Mouse (Mus musculus) limb, embryonic 14.5 days (tissue): ENCODE data around the gene Rpl10a. TPM values are rescaled to one million over a fixed set of nuclear protein-coding genes. Genes with fewer than 3 reads are reported as not detected.

Source experiments
- ATAC-seq: fragments of 200-750 bp; cut with Nextera tagmentation; 2 replicates; pipeline ENCODE4 v1.8.0; 2017; ENCODE audit warnings: low read depth, moderate number of reproducible peaks, moderate TSS enrichment; ENCODE audit not compliant: low FRiP score
- DNase-seq: peaks from one replicate; pipeline ENCODE4 v3.0.0-alpha.2; 2015; ENCODE audit warnings: low spot score
- H3K27ac ChIP-seq: fragments of 300-500 bp; sonication (generic); replicated peaks from 2 replicates; pipeline ENCODE4 v1.5.1; 2014; ENCODE audit warnings: low read depth, mild to moderate bottlenecking, low read length, moderate library complexity, mixed read lengths
- H3K27me3 ChIP-seq: fragments of 300-500 bp; sonication (generic); 2 replicates; pipeline ENCODE4 v1.6.1; 2014; ENCODE audit warnings: low read length, mixed read lengths; ENCODE audit not compliant: control insufficient read depth, insufficient read depth
- H3K36me3 ChIP-seq: fragments of 300-500 bp; sonication (generic); 2 replicates; pipeline ENCODE4 v1.6.1; 2014; ENCODE audit warnings: mild to moderate bottlenecking, low read length, moderate library complexity, mixed read lengths; ENCODE audit not compliant: control insufficient read depth, insufficient read depth
- H3K4me1 ChIP-seq: fragments of 300-500 bp; sonication (generic); 2 replicates; pipeline ENCODE4 v1.6.1; 2014; ENCODE audit warnings: antibody characterized with exemption, low read length, mixed read lengths; ENCODE audit not compliant: control insufficient read depth, insufficient read depth
- H3K4me2 ChIP-seq: fragments of 300-500 bp; sonication (generic); replicated peaks from 2 replicates; pipeline ENCODE4 v1.6.1; 2014; ENCODE audit warnings: low read depth, mild to moderate bottlenecking, low read length, moderate library complexity; ENCODE audit not compliant: severe bottlenecking
- H3K4me3 ChIP-seq: fragments of 300-500 bp; sonication (generic); replicated peaks from 2 replicates; pipeline ENCODE4 v1.5.1; 2014; ENCODE audit warnings: low read length
- H3K9ac ChIP-seq: fragments of 300-500 bp; sonication (generic); 2 replicates; pipeline ENCODE4 v1.6.1; 2014; ENCODE audit warnings: mild to moderate bottlenecking, low read depth, low read length, moderate library complexity; ENCODE audit not compliant: severe bottlenecking
- H3K9me3 ChIP-seq: fragments of 300-500 bp; sonication (generic); 2 replicates; pipeline ENCODE4 v1.6.1; 2016; ENCODE audit warnings: low read length; ENCODE audit not compliant: control insufficient read depth
- POLR2A ChIP-seq: fragments of 200-500 bp; IDR thresholded peaks from 2 replicates; pipeline ENCODE4 v1.8.0; 2012; ENCODE audit warnings: inconsistent platforms, mild to moderate bottlenecking, moderate library complexity, borderline replicate concordance; ENCODE audit not compliant: insufficient read depth, insufficient read length; ENCODE audit errors: extremely low read depth
- WGBS: fragments of 180-500 bp; shearing (Covaris S2); extraction: QIAGEN DNeasy Blood & Tissue Kit; methylation state at CpG from one replicate; pipeline ENCODE4 v1.1.7; 2014; 5-methylcytosine and 5-hydroxymethylcytosine counted together
- polyA plus RNA-seq, 2 experiments: library from polyadenylated mRNA; depleted of rRNA in 1 of 2; stranded (reverse) in 1 of 2; unstranded in 1 of 2; fragments of >200 nt; fragmentation: Nextera tagmentation in 1 of 2; extraction: Ambion mirVana in 1 of 2; gene quantifications; 2 replicates each; pipeline versions ENCODE4 v1.2.1 to v1.2.3; 2012 to 2014

Gene Rpl10a
- polyA plus RNA-seq, 2 experiments, result 905 to 4,469 TPM

DNA sequence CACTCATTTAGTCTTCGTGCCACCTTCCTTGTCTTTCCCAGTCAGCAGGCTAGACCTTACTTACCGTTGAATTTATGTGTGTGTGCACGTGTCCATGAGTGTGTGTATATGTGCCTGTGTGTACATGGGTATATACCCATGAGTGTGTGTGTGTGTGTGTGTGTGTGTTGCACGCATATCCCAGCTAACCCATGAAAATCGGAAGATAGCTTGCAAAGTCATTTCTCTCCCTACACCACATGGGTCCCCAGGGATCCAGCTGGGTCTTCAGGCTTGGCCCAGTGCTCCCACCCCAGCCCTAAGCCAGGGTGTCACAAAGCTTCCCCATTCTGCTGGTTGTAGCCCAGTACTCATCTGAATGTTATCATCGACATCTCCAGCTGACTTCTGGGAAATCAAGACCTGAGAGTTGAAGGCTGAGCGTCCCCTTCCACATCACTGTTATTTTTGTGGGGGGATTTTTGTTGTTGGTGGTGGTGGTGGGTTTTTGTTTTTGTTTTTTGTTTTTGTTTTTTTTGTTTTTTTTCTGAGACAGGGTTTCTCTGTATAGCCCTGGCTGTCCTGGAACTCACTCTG, 46.3 kb upstream of the Rpl10a start:
- WGBS, result 94% methylated on average over 7 of the region's 7 CpGs

DNA sequence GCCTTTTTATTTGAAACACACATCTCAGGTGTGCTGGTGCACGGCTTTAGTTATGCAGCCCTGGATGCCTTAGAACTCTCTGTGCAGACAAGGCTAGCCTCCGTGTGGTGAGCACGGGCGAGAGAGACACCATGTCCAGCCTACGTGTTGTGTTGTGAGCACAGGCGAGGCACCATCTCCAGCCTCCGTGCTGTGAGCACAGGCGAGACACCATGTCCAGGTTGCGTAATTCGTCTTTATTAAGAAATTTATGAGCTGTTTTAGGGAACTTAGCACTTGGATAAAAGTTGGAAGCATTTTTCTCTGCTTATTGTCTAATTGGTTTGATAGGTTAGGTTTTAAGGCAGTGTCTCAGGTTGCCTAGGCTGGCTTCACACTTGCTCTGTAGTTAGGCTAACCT, 45.1 kb upstream of the Rpl10a start:
- DNase-seq (no peak), ATAC-seq (no peak)
- peaks cover 32% of the 10 kb centered on the region for H3K4me1 ChIP-seq
- no peak overlapping the region for H3K4me3 ChIP-seq
- no peaks in the 10 kb centered on the region for H3K27me3 ChIP-seq
- no peaks in the 10 kb centered on the region for H3K9me3 ChIP-seq
- no peak for TF ChIP-seq POLR2A
- H3K36me3 ChIP-seq, result peaks cover 5% of the 10 kb centered on the region; the same call in 1 of the 2 replicates
- no peak overlapping the region for H3K4me2 ChIP-seq
- H3K9ac ChIP-seq, result no peak overlapping the region
- WGBS, result 48% methylated on average over 10 of the region's 10 CpGs
- no peak overlapping the region for H3K27ac ChIP-seq

More for the DNA sequence above, 46.3 kb upstream of the Rpl10a start:
- Histone ChIP-seq H3K4me1 (peaks cover 35% of the 10 kb centered on the region), H3K9me3 (no peaks in the 10 kb centered on the region), H3K27ac (no peak overlapping the region), H3K36me3 (peaks cover 5% of the 10 kb centered on the region; the same call in 1 of the 2 replicates), H3K4me2 (no peak overlapping the region), H3K4me3 (no peak overlapping the region), H3K27me3 (no peaks in the 10 kb centered on the region), H3K9ac (no peak overlapping the region)
- DNase-seq (no peak), ATAC-seq (no peak)
- TF ChIP-seq POLR2A, result no peak

DNA sequence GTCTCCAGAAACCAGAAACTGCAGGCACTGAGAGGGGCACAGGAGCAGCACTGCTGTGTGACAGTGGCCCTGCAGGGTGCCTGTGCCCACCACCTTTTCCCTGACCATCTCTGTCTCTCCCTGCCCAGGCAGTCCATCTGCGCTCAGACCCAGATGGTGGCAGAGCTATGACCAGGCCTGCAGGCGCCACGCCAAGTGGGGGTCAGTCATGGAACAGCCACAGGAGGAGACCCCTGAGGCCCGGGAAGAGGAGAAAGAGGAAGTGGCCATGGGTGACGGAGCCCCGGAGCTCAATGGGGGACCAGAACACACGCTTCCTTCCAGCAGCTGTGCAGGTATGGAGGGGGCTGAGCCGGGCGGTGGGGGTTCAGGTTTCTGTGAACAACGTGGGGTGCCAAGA, 42.1 kb upstream of the Rpl10a start:
- Histone ChIP-seq H3K9me3 (no peaks in the 10 kb centered on the region), H3K27me3 (no peaks in the 10 kb centered on the region), H3K4me1 (peaks cover 14% of the 10 kb centered on the region), H3K27ac (no peak overlapping the region), H3K4me2 (no peak overlapping the region), H3K4me3 (no peak overlapping the region), H3K36me3 (peaks cover 5% of the 10 kb centered on the region; the same call in 1 of the 2 replicates), H3K9ac (no peak overlapping the region)
- ATAC-seq (no peak), DNase-seq (no peak)
- 66% methylated on average over 10 of the region's 10 CpGs for WGBS
- no peak for TF ChIP-seq POLR2A

DNA sequence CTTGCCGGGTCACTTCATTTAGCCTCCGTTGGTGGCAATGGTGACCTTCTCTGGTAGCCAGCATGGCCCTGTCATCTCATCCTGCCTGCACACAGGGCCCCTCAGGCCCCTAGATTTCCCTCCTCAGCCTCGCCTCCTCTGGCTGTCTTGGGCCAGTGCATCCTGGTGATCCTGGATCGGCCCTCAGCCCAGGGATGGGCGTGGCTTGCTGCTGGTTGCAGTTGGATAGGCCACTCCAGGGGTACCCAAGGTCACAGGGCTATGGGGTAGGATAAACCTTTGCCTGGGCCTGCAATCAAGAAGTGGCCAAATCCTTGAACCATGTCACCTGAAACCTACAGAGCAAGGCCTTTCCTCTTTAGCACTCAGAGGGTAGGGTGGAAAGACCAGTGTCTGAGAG, 41.3 kb upstream of the Rpl10a start:
- H3K27me3 ChIP-seq, result no peaks in the 10 kb centered on the region
- TF ChIP-seq POLR2A, result no peak
- H3K4me3 ChIP-seq, result no peak overlapping the region
- no peak for DNase-seq
- H3K9me3 ChIP-seq, result no peaks in the 10 kb centered on the region
- no peak overlapping the region for H3K27ac ChIP-seq
- H3K9ac ChIP-seq, result no peak overlapping the region
- 69% methylated on average over 5 of the region's 5 CpGs for WGBS
- H3K4me2 ChIP-seq, result no peak overlapping the region
- H3K36me3 ChIP-seq, result peaks cover 5% of the 10 kb centered on the region; the same call in 1 of the 2 replicates
- no peak for ATAC-seq
- H3K4me1 ChIP-seq, result peaks cover 11% of the 10 kb centered on the region; the same call in 1 of the 2 replicates

DNA sequence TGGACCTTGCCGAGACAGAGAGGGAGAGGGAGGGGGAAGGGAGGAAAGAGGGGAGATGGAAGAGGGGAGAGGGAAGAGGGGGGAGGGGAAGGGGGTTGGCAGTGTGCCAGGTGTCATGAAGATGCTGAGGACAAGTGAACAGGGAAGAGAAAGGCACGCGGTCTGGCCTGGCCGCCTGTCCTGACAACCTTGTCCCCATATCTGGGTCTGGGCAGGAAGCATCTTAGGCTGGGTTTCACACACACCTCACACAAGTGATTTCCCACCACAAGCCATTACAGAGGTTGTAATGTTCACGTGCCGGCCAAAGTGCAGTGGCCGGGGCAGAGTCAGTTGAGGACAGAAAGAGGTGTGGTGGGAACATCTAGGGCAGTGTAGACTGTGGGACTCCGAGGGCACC, 40.7 kb upstream of the Rpl10a start:
- no peak overlapping the region for H3K4me3 ChIP-seq
- H3K36me3 ChIP-seq, result peaks cover 10% of the 10 kb centered on the region
- H3K27ac ChIP-seq, result no peak overlapping the region
- DNase-seq (no peak), ATAC-seq (no peak)
- TF ChIP-seq POLR2A, result no peak
- peaks cover 10% of the 10 kb centered on the region; the same call in 1 of the 2 replicates for H3K4me1 ChIP-seq
- no peak overlapping the region for H3K9ac ChIP-seq
- H3K9me3 ChIP-seq, result no peaks in the 10 kb centered on the region
- H3K27me3 ChIP-seq, result no peaks in the 10 kb centered on the region
- H3K4me2 ChIP-seq, result no peak overlapping the region
- WGBS, result 78% methylated on average over 8 of the region's 8 CpGs
